Mouse (Mus musculus) olfactory bulb, adult 2 months (tissue): Measurements from ENCODE around the gene Stum. TPM values are rescaled to one million over a fixed set of nuclear protein-coding genes. Genes with fewer than 3 reads are reported as not detected.
A peak's percentile ranks its signal among the peaks of the same experiment; 100 is the strongest.

ENCODE experiments used
- H3K27ac ChIP-seq: fragments of 200-500 bp; 2 replicates; pipeline ENCODE4 v1.5.1; 2012; ENCODE audit warnings: low read depth, low read length; ENCODE audit not compliant: insufficient read depth
- H3K4me1 ChIP-seq: fragments of 200-500 bp; 2 replicates; pipeline ENCODE4 v1.6.1; 2012; ENCODE audit warnings: low read length; ENCODE audit not compliant: control insufficient read depth, insufficient read depth
- H3K4me3 ChIP-seq: fragments of 200-500 bp; 2 replicates; pipeline ENCODE4 v1.5.1; 2012; ENCODE audit warnings: mild to moderate bottlenecking, low read depth, low read length, moderate library complexity; ENCODE audit not compliant: insufficient read depth
- CTCF ChIP-seq: fragments of 200-500 bp; IDR thresholded peaks from 2 replicates; pipeline ENCODE4 v1.5.1; 2012; ENCODE audit warnings: low read depth, mild to moderate bottlenecking, low read length, moderate library complexity; ENCODE audit not compliant: insufficient read depth
- POLR2A ChIP-seq: fragments of 200-500 bp; IDR thresholded peaks from 2 replicates; pipeline ENCODE4 v1.6.1; 2012; ENCODE audit warnings: mild to moderate bottlenecking, low read depth, low read length, moderate library complexity; ENCODE audit not compliant: insufficient read depth
- WGBS: fragments of 180-500 bp; shearing (Covaris S2); methylation state at CpG from one replicate; pipeline ENCODE4 v1.1.7; 2018; 5-methylcytosine and 5-hydroxymethylcytosine counted together
- polyA plus RNA-seq: library from polyadenylated mRNA; stranded (reverse); fragments of >200 nt; gene quantifications from 2 replicates; pipeline ENCODE4 v1.2.4, GENCODE M21; 2012; ENCODE audit warnings: low replicate concordance; ENCODE audit not compliant: missing spikeins, insufficient read depth, insufficient read length

Gene Stum
- polyA plus RNA-seq, 1 experiment: not detected

GRCm38 (mm10) chr1:180417118-180417517, 66.2 kb downstream of the Stum start:
- Histone ChIP-seq H3K27ac (no peak overlapping the region), H3K4me1 (peaks cover 19% of the 10 kb centered on the region), H3K4me3 (no peak overlapping the region)
- no peak for TF ChIP-seq CTCF
- no peak for TF ChIP-seq POLR2A
- WGBS: 69% methylated on average over 2 of the region's 2 CpGs

GRCm38 (mm10) chr1:180415836-180416235, 67.5 kb downstream of the Stum start:
- WGBS: 88% methylated on average over 7 of the region's 7 CpGs
- no peak overlapping the region for H3K4me3 ChIP-seq
- peaks cover 8% of the 10 kb centered on the region; the same call in 1 of the 2 replicates for H3K4me1 ChIP-seq
- no peak overlapping the region for H3K27ac ChIP-seq
- no peak for TF ChIP-seq POLR2A
- no peak for TF ChIP-seq CTCF

DNA sequence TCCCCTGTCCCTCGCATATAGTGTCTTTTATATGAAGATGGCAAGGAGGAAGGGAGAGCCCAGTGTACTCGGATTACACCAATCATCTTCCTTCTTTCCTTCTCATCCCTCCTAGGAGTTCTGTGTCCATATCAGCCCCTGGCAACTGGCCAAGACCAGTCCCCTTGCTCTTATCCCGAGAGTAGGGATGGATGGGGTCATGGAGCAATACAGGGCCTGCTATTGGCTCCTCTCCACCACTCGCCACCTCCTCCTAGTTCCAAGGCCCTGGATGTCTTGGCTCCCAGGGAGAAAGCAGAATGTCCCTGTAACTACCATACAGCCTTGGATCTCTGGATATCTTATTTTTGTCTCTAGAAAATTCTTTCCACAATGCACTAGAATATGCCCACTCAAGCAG, 68.2 kb downstream of the Stum start:
- WGBS: 74% methylated on average over 4 of the region's 4 CpGs
- TF ChIP-seq POLR2A: no peak
- no peak for TF ChIP-seq CTCF
- Histone ChIP-seq H3K4me3 (no peak overlapping the region), H3K27ac (no peak overlapping the region), H3K4me1 (peaks cover 9% of the 10 kb centered on the region)

DNA sequence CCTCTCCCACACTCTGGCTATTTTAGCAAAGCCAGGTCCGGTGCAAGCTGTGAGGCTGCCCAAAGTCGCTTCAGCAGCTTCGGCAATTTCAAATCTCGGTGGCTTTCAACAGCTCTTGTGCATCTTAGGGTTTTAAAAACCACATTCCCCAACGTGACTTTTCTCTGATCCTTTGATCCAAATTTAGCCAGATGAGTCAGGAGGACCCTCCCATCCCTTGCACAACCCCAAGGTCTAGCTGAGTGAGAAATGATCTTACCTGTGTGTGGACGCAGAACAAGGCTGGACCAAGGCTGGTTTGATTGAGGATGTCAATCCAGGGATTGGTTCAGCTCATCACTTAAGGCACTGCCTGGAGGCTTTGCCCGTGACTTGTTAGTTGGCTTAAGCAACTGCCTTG, 73.0 kb downstream of the Stum start:
- H3K4me3 ChIP-seq: no peak overlapping the region
- WGBS: 59% methylated on average over 7 of the region's 7 CpGs
- no peak overlapping the region for H3K27ac ChIP-seq
- no peak for TF ChIP-seq CTCF
- no peak for TF ChIP-seq POLR2A
- H3K4me1 ChIP-seq: peaks cover 32% of the 10 kb centered on the region

- 80% methylated on average over 5 of the region's 5 CpGs for WGBS
- TF ChIP-seq CTCF: no peak
- no peak for TF ChIP-seq POLR2A
- Histone ChIP-seq H3K4me1 (peaks cover 32% of the 10 kb centered on the region), H3K4me3 (no peak overlapping the region), H3K27ac (no peak overlapping the region)
Observed at GRCm38 (mm10) chr1:180409771-180410170, 73.5 kb downstream of the Stum start.

DNA sequence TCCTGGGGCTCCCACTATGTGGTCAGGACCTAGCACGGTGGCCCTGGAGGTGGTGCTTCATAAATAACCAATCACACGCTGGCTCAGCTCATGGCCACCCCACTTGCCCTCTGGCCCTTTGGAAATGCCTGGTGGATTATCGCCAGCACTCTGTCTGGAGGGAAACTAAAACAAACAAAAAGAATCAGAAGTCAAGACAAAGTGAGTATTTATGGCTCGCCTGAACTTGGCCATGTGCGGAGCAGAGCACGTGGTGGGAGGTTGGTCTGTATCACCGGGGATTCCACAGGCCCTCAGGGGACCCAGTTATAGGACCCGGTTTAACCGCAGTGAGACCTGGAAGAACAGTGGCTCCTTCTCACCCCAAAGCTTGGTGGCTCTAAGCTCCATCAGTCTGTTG, 74.5 kb downstream of the Stum start:
- Histone ChIP-seq H3K4me3 (no peak overlapping the region), H3K4me1 (peaks cover 41% of the 10 kb centered on the region), H3K27ac (no peak overlapping the region)
- WGBS: 73% methylated on average over 9 of the region's 9 CpGs
- TF ChIP-seq CTCF (no peak), POLR2A (no peak)

GRCm38 (mm10) chr1:180407727-180408719, 75.3 kb downstream of the Stum start:
- Histone ChIP-seq H3K4me3 (no peak overlapping the region), H3K4me1 (peaks cover 44% of the 10 kb centered on the region), H3K27ac (no peak overlapping the region)
- TF ChIP-seq CTCF: no peak
- TF ChIP-seq POLR2A: no peak
- WGBS: 56% methylated on average over 18 of the region's 18 CpGs

GRCm38 (mm10) chr1:180407171-180407671, 76.1 kb downstream of the Stum start:
- H3K4me3 ChIP-seq: no peak overlapping the region
- peaks cover 47% of the 10 kb centered on the region for H3K4me1 ChIP-seq
- H3K27ac ChIP-seq: peak overlapping the region; percentile 43; the same call in 1 of the 2 replicates
- TF ChIP-seq CTCF: peak; percentile 89
- no peak for TF ChIP-seq POLR2A
- WGBS: 15% methylated on average over 16 of the region's 16 CpGs

GRCm38 (mm10) chr1:180406336-180407035, 76.8 kb downstream of the Stum start:
- WGBS: 81% methylated on average over 11 of the region's 11 CpGs
- H3K4me1 ChIP-seq: peaks cover 47% of the 10 kb centered on the region
- TF ChIP-seq CTCF (no peak), POLR2A (no peak)
- H3K4me3 ChIP-seq: no peak overlapping the region
- peak overlapping the region; percentile 43 for H3K27ac ChIP-seq
